Comparison of ENCODE assay signal across 8 mouse cellular contexts in the genomic region with DNA sequence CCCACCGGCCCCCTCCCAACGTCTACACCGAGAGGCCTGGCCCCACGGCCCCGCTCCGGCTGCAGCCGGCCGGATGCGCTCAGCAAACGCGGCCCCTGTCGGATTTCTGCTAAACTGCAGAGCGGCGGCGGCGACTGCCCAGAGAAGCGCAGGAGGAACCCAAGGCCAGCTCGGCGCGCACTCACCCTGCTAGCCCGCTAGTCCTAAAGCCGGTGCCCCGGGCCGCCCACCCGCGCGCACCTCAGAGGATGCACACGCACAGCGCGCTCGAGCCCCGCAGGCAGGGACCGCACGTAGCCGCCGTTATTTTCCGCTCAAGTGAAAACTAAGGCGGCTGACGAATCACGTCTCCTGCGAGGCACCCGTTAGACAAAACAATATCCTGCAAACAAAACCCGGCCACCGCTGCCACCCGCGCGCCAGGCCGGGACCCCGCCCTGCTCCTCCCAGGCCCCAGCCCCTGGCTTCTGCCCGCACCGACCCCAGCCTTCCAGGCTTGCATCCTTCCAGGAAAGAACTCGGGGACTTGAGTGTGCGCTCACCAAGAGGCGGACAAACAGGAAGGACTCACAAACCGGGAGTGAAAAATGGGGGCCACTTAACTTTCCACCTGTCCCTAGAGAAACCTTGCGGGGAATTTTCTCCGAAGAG. TPM values are rescaled to one million over a fixed set of nuclear protein-coding genes. Genes with fewer than 3 reads are reported as not detected.
DNase-seq lines count a peak whose midpoint lies in the region; ATAC-seq lines count a peak whose summit lies in the region.

No protein-coding gene starts in this region.

- peaks cover 48% of the 10 kb centered on the region for H3K4me1 ChIP-seq in hindbrain, embryonic 15.5 days (replicated peaks)

- under 1% methylated on average over 57 of the region's 57 CpGs for WGBS in hindbrain, embryonic 15.5 days

- peak; percentile 79 for ATAC-seq in common myeloid progenitor, adult 5-6 weeks (replicated peaks; ENCODE audit: low read depth, poor library complexity, severe bottlenecking)
- ATAC-seq in hindbrain, embryonic 15.5 days (ENCODE audit: low FRiP score, low read depth): peak; percentile 79
- 0 out of 2 replicates have a peak, but pooled peaks have one; percentile 34 for ATAC-seq in megakaryocyte-erythroid progenitor cell, adult 5-6 weeks (replicated peaks; ENCODE audit: low FRiP score, low TSS enrichment, poor library complexity, severe bottlenecking)

- H3K4me2 ChIP-seq in hindbrain, embryonic 15.5 days: peak overlapping the region; percentile 91

- H3K36me3 ChIP-seq in hindbrain, embryonic 15.5 days: no peaks in the 10 kb centered on the region

- H3K27ac ChIP-seq in hindbrain, embryonic 15.5 days (replicated peaks): peak overlapping the region; percentile 85

- H3K9me3 ChIP-seq in hindbrain, embryonic 15.5 days: no peaks in the 10 kb centered on the region

- intact Hi-C loops in left cerebral cortex, postnatal 14 days (cut with DNase I): loop anchor here (2.0 kb wide), 1 partner anchor 396 kb away; no protein-coding TSS in a partner anchor

- H3K9ac ChIP-seq in hindbrain, embryonic 15.5 days: peak overlapping the region; percentile 78

- peak; percentile 91 for DNase-seq in adrenal gland, adult 2 months
- DNase-seq in gastrocnemius, adult 8-10 months (ENCODE audit: low spot score in 2 of 2): peak; percentile 15 to 31
- DNase-seq in left cerebral cortex, postnatal 14 days (ENCODE audit: low spot score in 2 of 2): peak; percentile 51 to 72
- peak; percentile 79 for DNase-seq in right cerebral cortex, postnatal 25 days
- DNase-seq in MN1 (ENCODE audit: low spot score): no peak

- H3K4me3 ChIP-seq in hindbrain, embryonic 15.5 days: peak overlapping the region; percentile 58

- 0 out of 2 replicates have a peak, but pooled peaks cover 4% of the 10 kb centered on the region for H3K27me3 ChIP-seq in hindbrain, embryonic 15.5 days

RNA-seq across cellular contexts. Expression of gene Zfp536, which starts 2.9 kb away (rescaled TPM):
- total RNA-seq in adrenal gland, adult 2 months (2021): 1 to 10 TPM; 5.2 to 8.4 TPM
- 1.00 and 1.2 TPM in 2 replicates for polyA plus RNA-seq in adrenal gland, adult 2 months (2012; rRNA removed)
- total RNA-seq in common myeloid progenitor, adult 5-6 weeks (2017): not detected in 2 replicates
- under 1 TPM; 0.31 to 0.70 (median 0.50) TPM for total RNA-seq in gastrocnemius, adult 8-10 months (2022)
- polyA plus RNA-seq in hindbrain, embryonic 15.5 days (2015; fragmentation: Nextera tagmentation; extraction: Ambion mirVana): 36.0 and 36.2 TPM in 2 replicates
- 10 to 100 TPM; 28.7 to 30.0 TPM for total RNA-seq in left cerebral cortex, postnatal 14 days (2021)
- not detected in 2 replicates for total RNA-seq in megakaryocyte-erythroid progenitor cell, adult 5-6 weeks (2014; fragmentation: Nextera tagmentation)
- not detected in 2 replicates for total RNA-seq in megakaryocyte-erythroid progenitor cell, adult 5-6 weeks (2017)
